Mouse (Mus musculus) heart, embryonic 14.5 days (tissue): ENCODE measurements at regions not wholly inside any gene's neighbourhood (a gene's known extent, or its start where the extent isn't known, plus 50 kb on each side); places are given as distances from the start of the nearest gene placed in this dataset.

Experiments
- ATAC-seq: fragments of 200-750 bp; cut with Nextera tagmentation; 2 replicates; pipeline ENCODE4 v1.8.0; 2017; ENCODE audit warnings: low read depth, moderate TSS enrichment; ENCODE audit not compliant: insufficient number of reproducible peaks, insufficient read depth, low FRiP score
- H3K27ac ChIP-seq, 2 experiments: fragments of 200-500 bp in 1 of 2; fragments of 300-500 bp in 1 of 2; sonication (generic) in 1 of 2; replicated peaks in 1 of 2; 2 replicates each; pipeline ENCODE4 v1.5.1; 2012 to 2014; ENCODE audit warnings: low read depth in 2 of 2, low read length in 2 of 2, control low read depth in 1 of 2, mild to moderate bottlenecking in 1 of 2, mixed read lengths in 1 of 2; ENCODE audit not compliant: control insufficient read depth in 1 of 2, insufficient read depth in 1 of 2
- H3K27me3 ChIP-seq: fragments of 300-500 bp; sonication (generic); 2 replicates; pipeline ENCODE4 v1.6.1; 2014; ENCODE audit warnings: mild to moderate bottlenecking, low read length, control low read depth; ENCODE audit not compliant: control insufficient read depth, insufficient read depth
- H3K36me3 ChIP-seq: fragments of 300-500 bp; sonication (generic); 2 replicates; pipeline ENCODE4 v1.6.1; 2014; ENCODE audit warnings: mild to moderate bottlenecking, control low read depth, low read length, mixed read lengths; ENCODE audit not compliant: control insufficient read depth, insufficient read depth
- H3K4me1 ChIP-seq, 2 experiments: fragments of 200-500 bp in 1 of 2; fragments of 300-500 bp in 1 of 2; sonication (generic) in 1 of 2; 2 replicates each; pipeline ENCODE4 v1.6.1; 2012 to 2014; ENCODE audit warnings: low read length in 2 of 2, control low read depth in 1 of 2, mixed read lengths in 1 of 2; ENCODE audit not compliant: control insufficient read depth in 2 of 2, insufficient read depth in 2 of 2
- H3K4me2 ChIP-seq: fragments of 300-500 bp; sonication (generic); 2 replicates; pipeline ENCODE4 v1.6.1; 2014; ENCODE audit warnings: mild to moderate bottlenecking, low read length
- H3K4me3 ChIP-seq, 2 experiments: fragments of 200-500 bp in 1 of 2; fragments of 300-500 bp in 1 of 2; sonication (generic) in 1 of 2; 2 replicates each; pipeline ENCODE4 v1.5.1; 2012 to 2014; ENCODE audit warnings: low read length in 2 of 2, mild to moderate bottlenecking in 2 of 2, control low read depth in 1 of 2, low read depth in 1 of 2, moderate library complexity in 1 of 2; ENCODE audit not compliant: control insufficient read depth in 1 of 2, insufficient read depth in 1 of 2
- H3K9ac ChIP-seq: fragments of 300-500 bp; sonication (generic); 2 replicates; pipeline ENCODE4 v1.6.1; 2014; ENCODE audit warnings: mild to moderate bottlenecking, low read length
- H3K9me3 ChIP-seq: fragments of 300-500 bp; sonication (generic); 2 replicates; pipeline ENCODE4 v1.6.1; 2016; ENCODE audit warnings: low read length, control low read depth; ENCODE audit not compliant: control insufficient read depth
- WGBS: fragments of 180-500 bp; shearing (Covaris S2); extraction: QIAGEN DNeasy Blood & Tissue Kit; methylation state at CpG from one replicate; pipeline ENCODE4 v1.1.7; 2014; 5-methylcytosine and 5-hydroxymethylcytosine counted together

GRCm38 (mm10) chr10:122386748-122387147, 61.6 kb upstream of the Avpr1a start:
- H3K4me1 ChIP-seq = no peaks in the 10 kb centered on the region
- H3K36me3 ChIP-seq = no peaks in the 10 kb centered on the region
- 82% methylated on average over 3 of the region's 3 CpGs for WGBS
- no peak overlapping the region for H3K9ac ChIP-seq
- no peaks in the 10 kb centered on the region for H3K9me3 ChIP-seq
- ATAC-seq = no peak
- no peak overlapping the region for H3K4me3 ChIP-seq
- no peak overlapping the region for H3K4me2 ChIP-seq
- H3K27me3 ChIP-seq = no peaks in the 10 kb centered on the region
- H3K27ac ChIP-seq = no peak overlapping the region

DNA sequence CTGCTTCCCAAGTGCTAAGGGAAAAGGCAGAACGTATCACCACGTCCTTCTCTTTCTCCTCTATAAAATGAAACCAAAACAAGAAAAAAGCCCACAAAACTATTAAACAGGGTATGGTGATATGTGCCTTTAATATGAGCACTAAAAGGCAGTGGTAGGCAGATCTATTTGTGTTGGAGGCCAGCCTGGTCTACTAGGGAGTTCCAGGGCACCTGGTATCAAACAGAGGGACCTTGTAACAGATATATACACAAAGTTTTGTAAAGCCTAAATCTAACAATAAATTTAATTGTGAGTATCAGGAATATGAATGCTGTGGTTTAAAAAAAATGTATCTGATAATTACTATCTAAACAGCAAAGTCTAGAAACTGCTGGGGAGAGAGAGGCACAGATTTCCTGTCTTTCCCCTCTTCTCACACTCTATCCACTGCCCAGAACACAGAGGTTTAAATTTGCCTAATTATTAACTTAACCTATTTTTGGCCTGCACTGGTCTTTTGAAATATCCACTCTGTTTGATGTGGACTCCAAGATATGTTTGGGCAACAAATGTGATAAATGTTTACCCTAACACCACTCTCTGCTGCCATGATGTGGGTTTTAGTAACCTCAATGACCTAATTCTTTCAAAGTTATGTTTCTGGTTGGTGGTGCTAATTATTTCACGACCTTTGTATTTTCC, 68.5 kb upstream of the Avpr1a start:
- Histone ChIP-seq H3K4me2 (no peak overlapping the region), H3K9me3 (no peaks in the 10 kb centered on the region), H3K4me3 (no peak overlapping the region), H3K27ac (no peak overlapping the region), H3K9ac (no peak overlapping the region), H3K4me1 (no peaks in the 10 kb centered on the region), H3K36me3 (no peaks in the 10 kb centered on the region), H3K27me3 (no peaks in the 10 kb centered on the region)
- WGBS = 70% methylated on average over 3 of the region's 3 CpGs
- ATAC-seq = no peak

DNA sequence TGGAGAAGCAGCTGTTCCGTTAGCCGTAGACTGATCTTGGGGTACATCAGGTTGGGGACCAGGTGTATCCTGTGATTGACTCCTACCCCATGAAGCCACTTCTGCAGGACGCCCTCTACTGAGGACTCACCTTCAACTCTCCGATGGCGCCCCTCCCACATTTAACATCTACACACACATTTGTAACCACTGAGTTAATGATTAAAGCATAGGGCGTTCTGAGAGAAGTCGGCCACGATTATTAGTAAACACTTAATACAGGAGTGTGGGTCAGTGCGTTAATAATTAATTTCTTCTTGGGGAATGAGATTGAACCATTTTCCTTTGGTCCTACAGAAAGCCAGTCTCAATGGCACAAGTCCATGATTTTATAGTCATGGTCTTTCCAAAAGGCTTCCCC, 105.0 kb upstream of the Avpr1a start:
- Histone ChIP-seq H3K4me1 (peaks cover 0 to 2% of the 10 kb centered on the region in 2 experiments; a peak in 2 of 4 replicates), H3K4me3 (no peak overlapping the region), H3K27ac (no peak overlapping the region), H3K36me3 (no peaks in the 10 kb centered on the region), H3K27me3 (no peaks in the 10 kb centered on the region), H3K9me3 (no peaks in the 10 kb centered on the region), H3K9ac (no peak overlapping the region), H3K4me2 (no peak overlapping the region)
- WGBS = 92% methylated on average over 9 of the region's 9 CpGs
- ATAC-seq = no peak

- peaks cover 0 to 2% of the 10 kb centered on the region in 2 experiments; a peak in 2 of 4 replicates for H3K4me1 ChIP-seq
- 35% methylated on average over 12 of the region's 12 CpGs for WGBS
- no peaks in the 10 kb centered on the region for H3K9me3 ChIP-seq
- H3K9ac ChIP-seq = no peak overlapping the region
- H3K36me3 ChIP-seq = no peaks in the 10 kb centered on the region
- H3K4me2 ChIP-seq = peak overlapping the region; percentile 28; the same call in 1 of the 2 replicates
- H3K27me3 ChIP-seq = no peaks in the 10 kb centered on the region
- no peak overlapping the region for H3K4me3 ChIP-seq
- no peak overlapping the region for H3K27ac ChIP-seq
- no peak for ATAC-seq
These were observed 105.9 kb upstream of the Avpr1a start for GRCm38 (mm10) chr10:122342356-122342755.

DNA sequence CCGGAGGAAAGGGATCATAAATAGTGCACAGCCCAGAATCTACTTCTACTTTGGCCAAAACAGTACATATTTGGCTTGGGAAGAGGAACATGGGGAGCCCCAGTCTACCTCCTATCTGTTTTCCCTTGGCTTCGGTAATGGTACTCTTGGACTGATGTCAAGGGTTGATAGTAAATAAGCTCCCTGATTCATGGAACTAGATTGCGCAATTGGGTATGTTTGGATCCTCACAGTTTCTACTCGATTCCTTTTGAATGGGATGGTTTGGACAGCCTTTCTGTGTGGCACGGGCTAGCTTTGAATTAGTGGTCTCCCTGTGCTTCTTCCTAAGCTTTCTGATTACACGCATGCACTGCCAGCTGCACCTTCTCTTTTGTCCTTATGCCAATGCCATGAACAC, 121.4 kb upstream of the Avpr1a start:
- Histone ChIP-seq H3K4me2 (no peak overlapping the region), H3K27ac (no peak overlapping the region), H3K9ac (no peak overlapping the region), H3K9me3 (no peaks in the 10 kb centered on the region), H3K36me3 (no peaks in the 10 kb centered on the region), H3K4me3 (no peak overlapping the region), H3K27me3 (no peaks in the 10 kb centered on the region), H3K4me1 (no peaks in the 10 kb centered on the region)
- no peak for ATAC-seq
- WGBS = 78% methylated on average over 6 of the region's 6 CpGs

- H3K4me2 ChIP-seq = no peak overlapping the region
- no peak overlapping the region for H3K4me3 ChIP-seq
- no peaks in the 10 kb centered on the region for H3K27me3 ChIP-seq
- H3K9me3 ChIP-seq = no peaks in the 10 kb centered on the region
- H3K9ac ChIP-seq = no peak overlapping the region
- no peak overlapping the region for H3K27ac ChIP-seq
- ATAC-seq = no peak
- WGBS = 62% methylated on average over 4 of the region's 4 CpGs
- H3K4me1 ChIP-seq = no peaks in the 10 kb centered on the region
- H3K36me3 ChIP-seq = no peaks in the 10 kb centered on the region
These were observed 129.4 kb upstream of the Avpr1a start for GRCm38 (mm10) chr10:122318886-122319285.

- WGBS = 69% methylated on average over 3 of the region's 3 CpGs
- Histone ChIP-seq H3K9ac (no peak overlapping the region), H3K27ac (no peak overlapping the region), H3K27me3 (no peaks in the 10 kb centered on the region), H3K4me1 (no peaks in the 10 kb centered on the region), H3K4me2 (no peak overlapping the region), H3K9me3 (no peaks in the 10 kb centered on the region), H3K4me3 (no peak overlapping the region), H3K36me3 (no peaks in the 10 kb centered on the region)
- no peak for ATAC-seq
These were observed 137.6 kb upstream of the Avpr1a start for GRCm38 (mm10) chr10:122310646-122311193.

- H3K9me3 ChIP-seq = no peaks in the 10 kb centered on the region
- no peak overlapping the region for H3K27ac ChIP-seq
- ATAC-seq = no peak
- no peak overlapping the region for H3K9ac ChIP-seq
- no peaks in the 10 kb centered on the region for H3K36me3 ChIP-seq
- H3K27me3 ChIP-seq = no peaks in the 10 kb centered on the region
- H3K4me2 ChIP-seq = no peak overlapping the region
- no peaks in the 10 kb centered on the region for H3K4me1 ChIP-seq
- WGBS = 74% methylated on average over 3 of the region's 3 CpGs
- no peak overlapping the region for H3K4me3 ChIP-seq
These were observed 139.6 kb upstream of the Avpr1a start for GRCm38 (mm10) chr10:122308691-122309090.
